Mouse (Mus musculus): ENCODE results near the gene Ugt2b1. TPM values are rescaled to one million over a fixed set of nuclear protein-coding genes. Genes with fewer than 3 reads are reported as not detected.

Ugt2b1 gene
- polyA plus RNA-seq, 1 experiment from 2014 or later, result not detected

- Histone ChIP-seq H3K27me3 (no peaks in the 10 kb centered on the region), H3K4me2 (no peak overlapping the region), H3K9me3 (no peaks in the 10 kb centered on the region), H3K9ac (replicated peaks) (no peak overlapping the region), H3K36me3 (no peaks in the 10 kb centered on the region), H3K27ac (no peak overlapping the region), H3K4me1 (replicated peaks) (no peaks in the 10 kb centered on the region), H3K4me3 (replicated peaks) (no peak overlapping the region)
- no peak for ATAC-seq (ENCODE audit: insufficient number of reproducible peaks, insufficient read depth, low FRiP score, low TSS enrichment, low read depth)
- 73% methylated on average over 1 of the region's 1 CpGs for WGBS
These were observed 37.9 kb downstream of the Ugt2b1 start for GRCm38 (mm10) chr5:86888420-86888819.

- Histone ChIP-seq H3K4me2 (no peak overlapping the region), H3K36me3 (no peaks in the 10 kb centered on the region), H3K4me1 (replicated peaks) (no peaks in the 10 kb centered on the region), H3K9me3 (peaks cover 4% of the 10 kb centered on the region; the same call in 1 of the 2 replicates), H3K4me3 (replicated peaks) (no peak overlapping the region), H3K27ac (no peak overlapping the region), H3K9ac (replicated peaks) (no peak overlapping the region), H3K27me3 (no peaks in the 10 kb centered on the region)
- WGBS, result 90% methylated on average over 1 of the region's 1 CpGs
- no peak for ATAC-seq (ENCODE audit: insufficient number of reproducible peaks, insufficient read depth, low FRiP score, low TSS enrichment, low read depth)
These were observed 39.2 kb downstream of the Ugt2b1 start for GRCm38 (mm10) chr5:86887081-86887480.

- 44% methylated on average over 3 of the region's 3 CpGs for WGBS
- H3K36me3 ChIP-seq, result no peaks in the 10 kb centered on the region
- no peak for ATAC-seq (ENCODE audit: insufficient number of reproducible peaks, insufficient read depth, low FRiP score, low TSS enrichment, low read depth)
These were observed 39.7 kb downstream of the Ugt2b1 start for GRCm38 (mm10) chr5:86886620-86887019.

GRCm38 (mm10) chr5:86871877-86872276 is 54.5 kb downstream of the Ugt2b1 start:
- Histone ChIP-seq H3K4me2 (no peak overlapping the region), H3K4me3 (replicated peaks) (no peak overlapping the region), H3K27ac (no peak overlapping the region), H3K36me3 (no peaks in the 10 kb centered on the region), H3K9ac (replicated peaks) (no peak overlapping the region), H3K4me1 (replicated peaks) (no peaks in the 10 kb centered on the region), H3K27me3 (no peaks in the 10 kb centered on the region), H3K9me3 (no peaks in the 10 kb centered on the region)
- ATAC-seq (ENCODE audit: insufficient number of reproducible peaks, insufficient read depth, low FRiP score, low TSS enrichment, low read depth), result no peak
- 58% methylated on average over 1 of the region's 1 CpGs for whole genome bisulfite sequencing

More at GRCm38 (mm10) chr5:86886620-86887019, 39.7 kb downstream of the Ugt2b1 start:
- Histone ChIP-seq H3K9me3 (peaks cover 4% of the 10 kb centered on the region; the same call in 1 of the 2 replicates), H3K27ac (no peak overlapping the region), H3K4me3 (replicated peaks) (no peak overlapping the region), H3K4me1 (replicated peaks) (no peaks in the 10 kb centered on the region), H3K27me3 (no peaks in the 10 kb centered on the region), H3K9ac (replicated peaks) (no peak overlapping the region), H3K4me2 (no peak overlapping the region)

Other genes starting within 250 kb of the Ugt2b1 start
- not detected in 2 replicates for gene Tmprss11e, start 180.7 kb downstream of the Ugt2b1 start, polyA plus RNA-seq (2016; fragmentation: Nextera tagmentation; extraction: Ambion mirVana)
- 47.6 and 55.3 TPM in 2 replicates for gene Ythdc1, start 122.3 kb downstream of the Ugt2b1 start, polyA plus RNA-seq (2016; fragmentation: Nextera tagmentation; extraction: Ambion mirVana)
- gene Ugt2b34, start 19.6 kb downstream of the Ugt2b1 start, polyA plus RNA-seq (2016; fragmentation: Nextera tagmentation; extraction: Ambion mirVana), result not detected in 2 replicates
- gene Ugt2b35, start 74.3 kb upstream of the Ugt2b1 start, polyA plus RNA-seq (2016; fragmentation: Nextera tagmentation; extraction: Ambion mirVana), result not detected in 2 replicates
- not detected in 2 replicates for gene Ugt2b36, start 166.0 kb upstream of the Ugt2b1 start, polyA plus RNA-seq (2016; fragmentation: Nextera tagmentation; extraction: Ambion mirVana)
- gene Ugt2b5, start 213.8 kb upstream of the Ugt2b1 start, polyA plus RNA-seq (2016; fragmentation: Nextera tagmentation; extraction: Ambion mirVana), result not detected in 2 replicates